Mouse (Mus musculus) E14TG2a.4 (cell line): ENCODE measurements around the gene Specc1.

Source experiments
- CTCF ChIP-seq: conservative IDR thresholded peaks from 2 replicates; pipeline ENCODE4 v1.5.1; 2014; ENCODE audit warnings: low read length
- NANOG ChIP-seq: IDR thresholded peaks from 2 replicates; pipeline ENCODE4 v1.6.1; 2014; ENCODE audit warnings: borderline replicate concordance, low read length, mixed read lengths
- POU5F1 ChIP-seq: IDR thresholded peaks from 2 replicates; pipeline ENCODE4 v1.6.1; 2014; ENCODE audit warnings: low read length, borderline replicate concordance

GRCm38 (mm10) chr11:62121365-62121764, 164.8 kb downstream of the Specc1 start:
- TF ChIP-seq CTCF (no peak), NANOG (no peak), POU5F1 (no peak)
